Mouse (Mus musculus) left cerebral cortex, postnatal 4 days (tissue): ENCODE measurements around the gene Mmd2. TPM values are rescaled to one million over a fixed set of nuclear protein-coding genes. Genes with fewer than 3 reads are reported as not detected.
A peak's percentile ranks its signal among the peaks of the same experiment; 100 is the strongest.

ENCODE experiments used
- DNase-seq: peaks from one replicate; pipeline ENCODE4 v3.0.0-alpha.2; 2022
- intact Hi-C: fragments of 180-260 bp; cut with DNase I; formaldehyde crosslinking; loops from one replicate; pipeline ENCODE4 v1.15.1; 2025
- total RNA-seq, 2 experiments: library from RNA; stranded (reverse); gene quantifications; 2 replicates each; pipeline ENCODE4 v1.2.3; 2021

Gene Mmd2
- total RNA-seq, 2 experiments from 2014 or later = 76.5 to 90.3 TPM

- DNase-seq = no peak
- intact Hi-C loops = loop anchor here (10.0 kb wide), 1 partner anchor 106 kb away; no protein-coding TSS in a partner anchor
These were observed 1.8 kb upstream of the Mmd2 start for GRCm38 (mm10) chr5:142610362-142610761.

DNA sequence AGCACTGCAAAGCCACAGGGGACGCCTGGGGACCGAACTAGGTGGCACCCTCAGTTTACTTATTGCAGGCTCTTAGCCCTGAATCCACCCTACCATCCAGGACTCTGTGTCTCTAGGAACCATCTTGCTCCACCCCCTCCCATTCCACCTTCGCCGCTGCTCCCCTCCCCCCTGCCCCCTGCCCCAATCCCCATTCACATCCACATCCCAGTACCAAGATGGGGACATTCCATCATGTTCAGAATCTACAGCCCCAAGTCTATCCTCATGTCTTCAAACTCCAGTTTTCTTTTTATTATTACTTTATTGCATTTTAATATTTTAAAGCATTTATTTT lies 357 bp upstream of the Mmd2 start:
- intact Hi-C loops = no loop called here

GRCm38 (mm10) chr5:142605288-142605687 lies 3.3 kb downstream of the Mmd2 start:
- intact Hi-C loops = no loop called here
- DNase-seq = no peak

More for the DNA sequence above, 357 bp upstream of the Mmd2 start:
- DNase-seq = no peak

DNA sequence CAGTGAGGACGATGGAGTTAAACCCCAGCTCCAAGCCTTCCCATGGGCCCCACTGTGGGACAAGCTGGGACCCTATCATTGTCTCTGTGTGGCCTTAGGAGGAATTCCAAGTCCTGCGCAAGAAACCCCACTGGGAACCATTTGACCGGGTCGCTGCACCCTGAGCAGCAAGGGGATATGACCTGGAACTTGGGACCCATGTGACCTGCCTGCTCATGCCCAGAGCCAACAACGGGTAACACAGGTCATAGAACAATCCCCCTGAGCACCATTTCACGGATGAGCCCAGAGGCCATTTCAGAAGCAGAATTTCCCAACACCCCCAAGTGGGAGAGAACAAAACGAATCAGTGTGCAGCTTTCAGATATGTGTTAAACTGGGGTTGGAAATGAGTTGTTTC lies 4.2 kb downstream of the Mmd2 start:
- no peak for DNase-seq
- intact Hi-C loops = no loop called here

DNA sequence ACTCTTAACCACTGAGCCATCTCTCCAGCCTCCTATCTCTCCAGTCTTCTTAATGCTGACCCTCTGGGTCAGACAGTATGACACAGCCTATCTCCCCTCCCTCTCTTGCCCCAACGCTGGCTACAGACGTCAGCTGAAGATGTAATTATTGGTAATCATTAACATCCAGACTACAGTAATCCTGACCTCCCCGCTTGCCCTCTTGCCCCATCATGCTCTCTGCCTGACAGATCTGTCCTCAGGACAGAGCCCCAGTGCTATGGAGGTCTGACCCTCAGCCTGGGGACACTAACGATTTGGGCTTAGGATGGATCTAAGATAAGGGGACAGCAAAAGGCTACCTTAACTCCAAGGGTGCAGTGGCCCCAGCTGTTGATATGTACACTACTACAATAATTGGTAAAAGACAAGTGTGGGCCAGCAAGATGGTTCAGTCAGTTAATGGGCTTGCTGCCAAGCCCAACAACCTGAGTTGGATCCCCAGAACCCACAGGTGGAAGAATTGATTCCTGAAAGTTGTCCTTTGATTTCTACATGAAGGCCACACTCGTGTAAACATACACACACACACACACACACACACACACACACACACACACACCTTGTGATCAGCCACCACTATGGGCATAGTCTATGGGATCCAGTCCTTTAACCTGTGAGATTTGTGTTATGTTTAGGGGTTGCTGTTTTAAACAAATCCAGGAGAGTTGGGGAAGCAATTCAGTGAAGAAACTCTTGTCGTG lies 10.8 kb downstream of the Mmd2 start:
- intact Hi-C loops = no loop called here
- DNase-seq = no peak

- DNase-seq = peak; percentile 20
- intact Hi-C loops = no loop called here
These were observed 11.9 kb downstream of the Mmd2 start for GRCm38 (mm10) chr5:142596723-142597122.

GRCm38 (mm10) chr5:142595698-142596097 lies 12.9 kb downstream of the Mmd2 start:
- intact Hi-C loops = no loop called here
- DNase-seq = peak; percentile 49

DNA sequence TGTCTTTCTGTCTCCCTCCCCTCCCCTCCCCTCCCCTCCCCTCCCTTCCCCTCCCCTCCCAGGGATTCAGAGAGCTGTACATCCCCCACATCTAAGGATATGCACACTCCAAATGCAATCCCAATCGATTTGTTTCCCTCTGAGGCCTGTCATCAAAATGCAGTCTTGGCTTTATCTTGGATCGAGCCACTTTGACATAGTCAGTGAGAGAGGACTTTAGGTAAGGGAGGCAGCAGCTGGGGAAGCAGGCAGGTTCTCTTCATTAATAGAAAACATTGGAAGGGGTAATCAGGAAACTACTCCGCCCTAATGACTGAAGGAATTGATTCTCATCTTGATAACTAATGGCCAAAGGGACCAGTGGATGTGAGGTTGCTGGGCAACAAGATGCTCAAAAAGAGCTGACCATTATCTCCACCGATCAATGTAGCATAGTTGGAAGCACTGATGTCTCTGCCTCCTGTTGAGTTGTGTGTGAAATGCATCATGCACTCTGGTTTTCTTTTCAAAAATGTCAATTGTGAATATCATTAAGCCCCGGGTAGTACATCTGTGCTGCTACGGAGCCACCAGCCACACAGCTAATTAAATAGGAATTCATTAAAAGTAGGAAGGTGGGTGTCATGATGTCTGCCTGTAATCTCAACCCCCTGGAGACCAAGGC lies 17.5 kb downstream of the Mmd2 start:
- no peak for DNase-seq
- intact Hi-C loops = no loop called here

GRCm38 (mm10) chr5:142583616-142584126 lies 24.9 kb downstream of the Mmd2 start:
- intact Hi-C loops = loop anchor here (5.0 kb wide), 1 partner anchor 34 kb away; no protein-coding TSS in a partner anchor

DNA sequence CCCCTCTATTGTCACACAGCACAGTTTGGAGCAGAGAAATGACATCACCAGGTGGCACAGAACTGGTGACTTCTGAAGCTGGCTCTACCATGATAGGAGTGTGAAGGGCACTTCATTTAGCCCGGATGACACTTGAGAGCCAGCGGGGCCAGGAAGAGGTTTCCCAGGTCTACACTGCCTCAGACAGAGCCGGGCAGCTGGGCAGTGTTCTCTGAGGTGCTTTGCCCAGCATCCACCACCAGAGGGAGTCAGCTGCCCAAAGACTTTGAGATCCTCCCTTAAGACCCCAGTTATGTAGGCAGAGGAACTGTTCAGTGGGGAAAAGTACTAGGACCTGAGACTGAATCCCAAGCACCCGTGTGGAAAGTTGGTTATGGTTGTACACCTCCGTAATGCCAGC lies 27.1 kb downstream of the Mmd2 start:
- intact Hi-C loops = loop anchor here (5.0 kb wide), 1 partner anchor 36 kb away; no protein-coding TSS in a partner anchor

More at GRCm38 (mm10) chr5:142583616-142584126, 24.9 kb downstream of the Mmd2 start:
- peak; percentile 74 for DNase-seq

DNA sequence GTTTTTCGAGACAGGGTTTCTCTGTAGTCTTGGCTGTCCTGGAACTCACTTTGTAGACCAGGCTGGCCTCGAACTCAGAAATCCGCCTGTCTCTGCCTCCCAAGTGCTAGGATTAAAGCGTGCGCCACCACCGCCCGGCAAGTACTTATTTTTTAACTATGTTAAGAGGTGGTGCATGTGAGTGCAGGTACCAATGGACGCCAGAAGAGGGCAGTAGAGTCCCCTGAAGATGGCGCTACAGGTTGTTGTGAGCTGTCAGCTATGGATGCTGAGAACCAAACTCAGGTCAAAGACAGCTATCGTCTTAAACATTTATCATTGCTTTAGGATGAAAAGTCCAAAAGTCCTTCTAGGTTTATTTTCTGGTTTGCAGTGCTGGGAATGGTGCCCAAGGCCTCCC lies 30.4 kb downstream of the Mmd2 start:
- intact Hi-C loops = loop anchor here (10.0 kb wide), 1 partner anchor 127 kb away; no protein-coding TSS in a partner anchor
- DNase-seq = no peak

More for the DNA sequence above, 27.1 kb downstream of the Mmd2 start:
- peak; percentile 73 for DNase-seq

- intact Hi-C loops = loop anchor here (10.0 kb wide), 1 partner anchor 128 kb away; no protein-coding TSS in a partner anchor
These were observed 31.8 kb downstream of the Mmd2 start for GRCm38 (mm10) chr5:142576832-142577231.

DNA sequence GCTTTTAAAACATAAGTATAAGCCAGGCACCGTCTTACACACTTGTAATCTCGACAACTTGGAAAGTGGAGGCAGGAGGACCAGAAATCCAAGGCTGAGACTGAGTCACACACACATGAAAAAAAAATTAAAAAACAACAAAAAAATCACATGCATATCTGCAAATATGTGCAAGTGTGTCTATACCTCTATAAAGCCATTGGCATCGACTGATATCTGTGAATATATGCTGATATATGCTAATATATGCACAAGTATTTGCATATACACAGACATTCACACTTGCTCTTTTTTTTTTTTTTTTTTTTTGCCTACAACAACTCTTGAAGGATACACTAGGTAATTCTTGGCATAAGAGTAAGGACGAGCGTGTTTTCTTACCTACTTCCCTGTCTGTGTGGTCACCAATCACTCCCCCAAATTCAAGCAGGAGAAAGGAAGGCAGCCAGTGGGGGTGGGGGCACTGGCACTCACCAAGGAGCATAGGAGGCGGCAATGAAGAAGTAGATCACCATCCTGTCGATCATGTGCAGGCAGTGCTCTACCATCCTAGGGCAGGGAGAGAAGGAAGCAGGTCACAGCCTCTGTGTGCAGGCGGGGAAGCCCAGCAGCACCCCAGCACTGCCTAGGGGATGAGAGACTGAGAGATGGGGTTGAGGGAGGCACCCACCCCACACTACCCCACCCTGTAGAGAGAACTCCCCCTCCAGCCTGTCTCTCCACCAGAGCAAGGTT lies 34.1 kb downstream of the Mmd2 start:
- DNase-seq = no peak
- intact Hi-C loops = loop anchor here (10.0 kb wide), 1 partner anchor 130 kb away; no protein-coding TSS in a partner anchor

More at GRCm38 (mm10) chr5:142576832-142577231, 31.8 kb downstream of the Mmd2 start:
- DNase-seq = peak; percentile 43

GRCm38 (mm10) chr5:142564606-142565005 lies 44.0 kb downstream of the Mmd2 start:
- intact Hi-C loops = loop anchor here (5.0 kb wide), 1 partner anchor 53 kb away; no protein-coding TSS in a partner anchor
- no peak for DNase-seq

- intact Hi-C loops = loop anchor here (5.0 kb wide), 1 partner anchor 57 kb away; no protein-coding TSS in a partner anchor
- DNase-seq = no peak
These were observed 48.3 kb downstream of the Mmd2 start for GRCm38 (mm10) chr5:142560261-142560660.

GRCm38 (mm10) chr5:142557397-142558067 lies 51.1 kb downstream of the Mmd2 start:
- intact Hi-C loops = no loop called here
- DNase-seq = peak; percentile 91

DNA sequence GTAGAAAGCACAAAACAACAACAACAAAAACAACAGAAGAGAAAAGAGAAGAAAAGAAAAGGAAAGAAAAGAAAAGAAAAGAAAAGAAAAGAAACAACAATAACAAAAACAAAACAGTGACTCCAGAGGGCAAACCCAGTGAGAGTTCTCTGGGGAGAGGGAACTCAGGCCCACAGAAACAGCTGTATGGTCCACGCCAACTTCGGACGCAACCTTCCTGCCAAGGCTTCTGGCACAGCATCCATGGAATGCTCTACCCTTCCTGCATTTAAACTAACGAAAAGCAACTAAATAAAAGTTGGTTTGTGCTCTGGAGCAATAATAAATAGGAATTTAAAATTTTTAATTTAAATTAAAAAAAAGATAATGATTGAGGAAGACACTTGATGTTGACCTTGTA lies 51.9 kb downstream of the Mmd2 start:
- no peak for DNase-seq
- intact Hi-C loops = no loop called here

DNA sequence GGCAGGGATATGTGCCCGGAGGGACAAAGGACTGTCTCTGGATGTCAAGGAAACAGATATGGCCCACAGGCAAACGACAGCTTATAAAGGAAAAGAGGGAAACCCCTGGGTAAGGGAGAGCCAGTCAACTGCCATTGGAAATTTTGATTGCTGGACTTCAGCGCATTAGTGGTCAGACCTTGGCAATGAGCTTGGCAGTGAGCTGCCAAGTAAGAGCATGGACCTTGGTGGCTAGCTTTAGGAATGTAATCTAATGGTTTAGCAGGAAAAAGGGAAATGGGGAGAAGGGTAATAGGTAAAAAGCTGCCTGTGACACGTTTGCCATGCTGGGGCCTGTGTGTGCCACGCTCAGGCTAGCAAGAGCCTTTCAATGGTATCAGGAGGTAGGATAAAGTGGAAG lies 52.7 kb downstream of the Mmd2 start:
- intact Hi-C loops = no loop called here
- no peak for DNase-seq

DNA sequence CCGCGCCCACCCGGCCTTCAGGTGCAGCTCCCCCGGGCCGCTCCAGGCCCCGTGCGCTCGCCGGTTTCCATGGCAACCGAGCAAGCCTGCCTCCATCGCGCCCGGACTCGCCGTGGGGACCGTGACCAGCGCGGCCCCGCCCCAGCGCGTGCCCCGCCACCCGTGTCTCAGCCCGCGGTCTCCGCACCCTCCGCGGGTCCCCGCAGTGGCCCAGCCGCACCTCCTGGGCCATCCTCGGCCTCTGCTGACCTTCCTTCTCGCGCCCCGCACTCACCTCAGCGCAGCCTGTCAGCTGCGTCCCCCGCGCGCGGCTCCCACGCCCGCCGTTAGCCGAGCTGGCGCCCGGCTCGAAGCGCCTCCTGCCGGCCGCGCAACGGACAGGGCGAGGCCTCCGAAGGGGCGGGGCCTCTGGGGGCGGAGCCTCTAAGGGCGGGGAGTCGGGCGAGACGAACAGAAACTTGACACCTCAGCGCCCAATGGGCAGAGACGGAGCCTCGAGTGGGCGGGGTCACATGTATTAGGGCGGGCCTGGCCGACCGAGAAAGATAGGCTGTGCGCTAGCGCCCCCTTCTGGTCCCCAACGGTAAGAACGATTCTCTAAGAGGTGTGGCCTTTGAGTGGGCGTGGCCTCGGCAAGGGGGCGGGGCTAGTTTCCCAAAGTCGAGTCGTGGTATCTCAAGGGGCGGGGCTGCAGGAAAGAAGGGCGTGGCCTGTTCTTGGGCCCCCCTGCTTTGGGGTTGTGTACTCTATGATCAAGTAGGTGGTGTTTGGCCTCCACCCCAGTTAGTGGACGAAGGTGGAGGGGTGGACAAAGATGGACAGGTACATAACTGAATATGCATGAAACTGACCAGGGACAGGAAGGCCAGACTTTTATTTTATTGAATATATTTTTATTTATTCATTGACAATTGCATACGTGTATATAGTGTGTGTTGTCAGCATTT lies 57.6 kb downstream of the Mmd2 start, which contains the start of gene Radil:
TSS of gene Radil (minus strand) at position 393 of the 947 bp plus-strand sequence.
- peak; percentile 100 for DNase-seq
- intact Hi-C loops = loop anchor here (2.0 kb wide), 2 partner anchors 48 to 72 kb away; no protein-coding TSS in a partner anchor
